Mouse (Mus musculus) v-Abl transformed pro-B cells (cell line): ENCODE data around the gene Rasal1.

Source experiments
- in situ Hi-C, 2 experiments: fragments of 400-800 bp; cut with MboI; formaldehyde crosslinking; loops; one replicate each; pipeline ENCODE4 v1.15.1; 2025; ENCODE audit not compliant: unreplicated experiment in 2 of 2

The Rasal1 gene

DNA sequence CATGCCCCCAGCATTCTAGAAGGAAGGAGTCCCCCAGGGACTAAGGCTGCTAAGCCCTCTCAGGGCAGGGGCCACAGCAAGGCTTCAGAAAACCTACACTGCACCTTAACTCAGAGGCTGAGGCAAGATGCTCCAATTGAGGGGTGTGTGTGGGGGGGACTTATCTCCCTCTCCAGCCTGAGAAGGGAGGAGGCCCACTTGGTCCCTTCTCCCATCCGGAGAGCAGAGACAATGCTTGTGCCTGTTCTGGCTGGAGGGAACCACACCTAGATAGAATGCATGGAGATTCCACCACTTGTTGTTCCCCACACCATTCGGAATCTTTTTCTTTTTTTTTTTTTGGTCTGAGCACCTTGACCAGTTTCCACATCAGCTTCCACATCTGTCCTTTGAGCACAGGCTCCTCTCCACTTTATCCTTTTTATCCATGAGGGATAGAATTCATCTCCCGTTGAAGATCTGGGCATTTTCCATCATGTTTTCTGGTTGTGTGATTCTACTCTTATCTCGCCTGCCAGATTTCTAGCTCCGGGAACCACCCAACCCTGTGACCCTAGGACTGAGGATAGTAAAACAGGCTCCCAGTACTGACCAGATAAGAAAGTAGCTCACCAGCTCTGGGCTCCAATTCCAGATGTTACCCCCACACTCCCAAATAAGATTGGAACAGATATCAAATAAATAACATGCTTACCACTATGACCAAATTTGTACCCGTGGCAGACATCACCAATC, 38.3 kb downstream of the Rasal1 start:
- in situ Hi-C loops: no loop called here

DNA sequence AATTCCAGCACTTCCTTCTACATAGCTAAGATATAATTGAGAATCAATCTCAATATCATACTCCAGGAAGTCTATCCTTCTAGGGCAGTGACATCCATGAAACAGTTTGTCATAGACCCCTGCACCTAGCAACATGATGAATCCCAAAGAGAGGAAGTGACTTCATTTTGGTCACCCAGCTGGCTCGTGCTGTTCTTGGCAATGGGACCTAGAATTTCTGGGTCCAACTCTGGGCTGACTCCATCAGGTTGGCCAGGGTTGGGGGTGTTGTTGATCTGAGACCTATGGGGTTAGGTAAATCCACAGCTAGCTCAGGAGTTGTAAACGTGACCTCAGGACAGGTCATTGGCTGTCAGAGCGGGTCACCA, 38.9 kb downstream of the Rasal1 start:
- in situ Hi-C loops: no loop called here

DNA sequence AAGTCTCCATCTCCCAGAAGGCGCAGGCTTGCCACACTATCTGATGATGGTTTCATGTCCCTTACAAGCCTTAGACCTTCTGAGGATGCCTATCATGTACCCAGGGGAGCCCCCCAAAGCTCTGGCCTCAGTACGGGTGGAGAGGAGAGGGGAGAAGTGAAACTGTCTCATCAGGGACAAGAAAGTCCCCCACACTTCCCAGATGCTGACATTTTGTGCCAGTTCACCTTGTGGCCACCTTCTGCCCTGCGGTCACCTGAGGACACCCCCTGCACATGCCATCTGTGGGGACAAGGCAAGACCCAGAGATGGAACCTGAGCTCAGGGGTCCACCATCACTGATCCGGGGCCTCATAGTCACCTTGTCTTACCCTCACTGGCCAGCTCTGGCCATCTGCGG, 39.3 kb downstream of the Rasal1 start:
- in situ Hi-C loops: no loop called here

DNA sequence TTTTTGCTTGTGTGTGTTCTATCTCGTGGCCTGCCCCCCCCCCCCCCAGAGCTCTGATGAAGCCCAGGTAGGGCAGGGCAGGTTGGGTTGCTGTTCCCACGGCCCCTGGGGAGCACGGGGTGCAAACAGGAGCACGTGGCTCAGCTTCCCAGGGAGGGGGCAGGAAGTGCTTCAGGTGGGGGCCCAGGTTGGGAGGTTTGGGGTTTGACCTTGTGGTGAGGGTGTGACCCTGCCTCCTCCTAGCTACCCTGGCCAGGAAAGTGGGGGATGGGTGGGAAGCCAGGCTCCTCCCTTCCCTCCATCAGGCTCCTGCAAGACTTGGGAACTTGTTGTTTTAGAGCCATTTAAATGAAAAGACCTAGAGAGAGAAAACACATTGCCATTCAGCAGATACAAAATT, 39.8 kb downstream of the Rasal1 start:
- in situ Hi-C loops: no loop called here

DNA sequence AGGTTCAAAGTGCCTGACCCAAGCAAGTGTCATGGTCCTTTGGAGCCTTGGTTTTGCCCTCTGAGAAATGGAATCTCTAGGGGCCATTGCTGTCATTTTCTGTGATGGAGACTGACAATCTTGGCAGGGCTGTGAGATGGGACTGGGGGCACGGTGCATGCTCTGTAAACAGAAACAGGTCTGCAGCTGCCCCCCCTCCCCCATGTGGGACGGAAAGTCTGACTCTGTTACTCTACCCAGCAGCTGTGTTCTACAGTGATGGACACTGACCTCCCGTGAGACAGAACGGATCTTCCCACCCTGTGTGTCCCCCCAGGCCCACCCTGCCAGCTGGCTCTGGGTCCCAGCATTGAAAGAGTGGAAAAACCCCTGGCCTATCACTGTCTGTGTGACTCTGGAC, 41.8 kb downstream of the Rasal1 start:
- in situ Hi-C loops: no loop called here

DNA sequence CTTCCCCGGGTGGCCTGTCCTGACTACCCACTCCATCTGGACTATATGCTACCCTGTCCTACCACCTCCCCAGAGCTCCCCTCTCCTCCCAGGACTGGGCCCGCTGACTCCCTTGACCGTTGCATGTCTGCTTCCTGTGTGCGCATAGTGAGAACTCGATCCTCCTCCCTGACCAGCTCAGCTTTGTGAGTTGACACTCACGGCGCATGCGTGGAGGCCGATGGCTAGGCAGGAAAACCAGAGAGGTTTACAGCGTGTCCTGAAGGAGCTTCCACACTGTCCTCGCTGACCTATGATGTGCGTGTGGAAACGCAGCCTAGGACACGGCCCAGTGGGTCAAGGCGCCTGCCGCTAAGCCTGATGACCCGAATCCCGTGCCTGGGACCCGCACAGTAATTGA, 43.4 kb downstream of the Rasal1 start:
- in situ Hi-C loops: no loop called here

DNA sequence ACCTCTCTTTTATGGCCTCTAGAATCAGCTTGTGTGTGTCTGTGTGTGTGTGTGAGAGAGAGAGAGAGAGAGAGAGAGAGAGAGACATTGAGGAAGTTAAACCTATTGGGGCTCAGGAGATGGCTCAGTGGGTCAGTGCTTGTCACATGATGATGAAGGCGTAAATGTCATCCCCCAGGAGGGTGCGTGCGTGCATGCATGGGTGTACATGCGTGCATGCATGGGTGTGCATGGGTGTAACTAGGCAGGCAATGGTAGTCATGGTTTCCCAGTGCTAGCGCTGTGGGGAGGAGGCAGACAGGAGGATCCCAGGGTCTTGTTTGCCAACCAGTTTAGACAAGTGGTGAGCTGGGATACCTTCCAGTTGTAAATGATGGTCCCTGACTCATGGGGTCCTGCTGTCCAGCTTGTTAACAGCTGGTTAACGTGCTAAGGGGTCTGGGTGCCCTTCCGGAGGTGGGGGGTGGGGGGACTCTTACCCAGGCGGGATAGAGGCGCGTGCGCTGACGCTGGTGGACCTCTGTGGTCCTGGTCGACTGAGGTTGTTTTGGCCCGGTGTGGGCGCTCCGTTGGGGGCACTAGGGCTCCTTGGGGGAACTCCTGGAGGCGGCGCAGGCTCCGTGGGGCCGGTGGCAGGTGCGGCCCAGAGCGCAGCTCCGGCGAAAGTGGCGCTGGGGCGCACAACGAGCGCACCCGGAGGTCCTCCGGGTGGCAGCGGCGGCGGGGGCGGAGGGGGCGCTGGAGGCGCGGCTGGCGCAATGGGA, 45.5 kb downstream of the Rasal1 start:
- in situ Hi-C loops: no loop called here

DNA sequence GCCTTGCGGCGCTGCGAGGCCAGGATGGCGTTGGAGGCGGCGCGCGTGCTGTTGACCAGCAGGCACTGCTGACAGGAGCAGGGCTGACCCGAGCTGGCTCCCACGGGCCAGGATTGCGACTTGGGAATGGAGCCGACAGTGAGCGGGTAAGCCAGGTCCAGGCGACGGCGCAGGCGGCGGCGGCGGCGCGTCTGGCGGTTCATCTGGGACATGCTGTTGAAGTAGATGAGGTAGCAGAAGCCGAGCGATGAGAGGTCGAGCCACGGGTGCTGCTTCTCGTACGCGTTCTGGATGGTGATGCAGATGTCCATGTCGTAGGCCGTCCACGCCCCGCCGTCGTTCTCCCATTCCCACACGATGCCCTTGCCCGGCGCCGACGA, 46.1 kb downstream of the Rasal1 start:
- in situ Hi-C loops: no loop called here

DNA sequence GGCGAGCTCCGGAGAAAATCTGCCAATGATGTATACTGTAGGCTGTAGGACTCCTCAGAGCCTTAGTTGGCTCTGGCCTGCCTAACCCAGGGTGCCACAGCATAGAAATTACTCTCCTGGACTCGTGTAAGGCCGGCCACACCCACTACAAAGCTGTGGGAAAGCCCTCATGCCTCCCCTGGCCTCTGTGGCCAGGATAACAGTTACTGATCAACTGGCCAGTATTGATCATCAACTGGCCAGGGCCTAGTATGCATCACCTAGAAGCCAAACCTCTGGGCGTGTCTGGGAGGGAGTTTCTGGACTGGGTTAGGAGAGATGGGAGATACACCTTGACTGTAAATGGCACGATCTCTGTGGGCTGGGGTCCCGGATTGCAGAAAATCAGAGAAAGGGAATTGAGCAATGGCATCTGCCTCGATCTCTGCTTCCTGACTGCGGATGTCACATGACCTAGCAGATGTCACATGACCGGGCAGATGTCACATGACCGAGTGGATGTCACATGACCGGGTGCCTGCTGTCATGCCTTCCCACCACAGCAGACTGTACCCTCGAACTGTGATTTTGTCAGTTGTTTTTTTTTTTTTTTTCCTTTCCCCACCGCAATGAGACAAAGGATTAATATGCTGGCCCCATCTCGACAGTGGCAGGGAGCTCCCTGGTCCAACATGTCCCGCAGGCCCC, 47.6 kb downstream of the Rasal1 start:
- in situ Hi-C loops: no loop called here

DNA sequence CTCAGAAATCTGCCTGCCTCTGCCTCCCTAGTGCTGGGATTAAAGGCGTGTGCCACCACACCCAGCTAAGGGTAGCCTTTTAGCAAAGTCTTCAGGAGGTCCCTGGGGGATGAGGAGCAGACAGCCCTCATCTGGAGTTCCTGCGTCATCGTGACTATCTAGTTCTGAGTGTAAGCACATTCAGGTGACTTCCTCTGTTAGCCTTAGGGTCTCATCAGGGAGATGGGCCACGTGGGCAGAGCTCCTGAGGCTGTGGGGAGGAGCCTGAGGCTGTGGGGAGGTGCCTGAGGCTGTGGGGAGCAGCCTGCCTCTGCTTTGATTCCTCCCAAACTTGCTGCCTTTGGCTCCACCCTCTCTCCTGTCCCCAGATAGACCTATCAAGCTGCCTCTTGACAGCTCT, 48.3 kb downstream of the Rasal1 start:
- in situ Hi-C loops: no loop called here

DNA sequence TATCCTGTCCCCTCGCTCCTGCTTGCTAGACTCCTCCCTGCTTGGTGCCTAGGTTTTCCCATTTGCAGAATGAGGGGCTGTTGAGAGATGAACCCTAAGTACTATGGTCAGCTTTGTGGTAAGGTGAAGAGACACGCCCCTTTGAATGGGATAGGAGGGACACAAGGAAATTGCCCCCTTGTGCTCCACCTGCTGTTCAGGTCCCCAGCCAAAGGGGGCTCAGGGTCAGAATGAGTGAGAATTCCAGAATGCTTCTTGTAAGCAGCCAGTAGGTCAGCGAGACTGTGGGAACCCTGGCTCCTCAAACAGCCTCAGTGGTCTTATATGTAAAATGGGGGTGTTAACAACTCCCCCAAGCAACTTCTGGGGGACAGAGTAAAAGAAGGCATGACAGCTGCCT, 49.6 kb downstream of the Rasal1 start:
- in situ Hi-C loops: no loop called here

DNA sequence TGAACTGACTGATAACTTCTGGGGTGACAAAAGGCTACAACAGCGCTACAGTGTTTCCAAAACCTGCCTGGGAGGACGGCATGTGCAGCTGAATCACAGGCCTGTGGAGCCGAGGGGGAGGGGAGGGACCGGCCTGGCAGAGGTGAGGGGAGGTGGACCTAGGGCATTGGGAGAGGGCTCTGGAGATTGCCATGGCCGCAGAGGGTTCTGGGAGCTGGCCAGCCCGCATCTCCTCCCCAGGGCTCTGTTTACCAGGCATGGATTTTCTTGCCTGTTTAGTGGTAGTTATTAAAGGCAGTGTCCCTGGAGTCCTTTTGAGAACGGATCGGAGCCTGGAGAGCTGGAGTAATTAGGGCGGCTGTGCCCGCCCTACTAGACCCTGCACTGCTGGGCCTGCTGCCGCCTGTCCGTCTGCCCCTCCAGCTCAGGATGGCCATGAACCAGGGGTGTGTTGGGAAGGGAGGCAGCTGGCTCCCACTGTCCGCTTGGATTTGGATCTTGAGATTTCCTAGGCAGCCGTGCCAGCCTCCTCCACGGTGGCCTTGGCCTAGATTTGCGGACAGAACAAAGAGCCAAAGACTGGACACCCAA, 50.3 kb downstream of the Rasal1 start:
- in situ Hi-C loops: no loop called here

DNA sequence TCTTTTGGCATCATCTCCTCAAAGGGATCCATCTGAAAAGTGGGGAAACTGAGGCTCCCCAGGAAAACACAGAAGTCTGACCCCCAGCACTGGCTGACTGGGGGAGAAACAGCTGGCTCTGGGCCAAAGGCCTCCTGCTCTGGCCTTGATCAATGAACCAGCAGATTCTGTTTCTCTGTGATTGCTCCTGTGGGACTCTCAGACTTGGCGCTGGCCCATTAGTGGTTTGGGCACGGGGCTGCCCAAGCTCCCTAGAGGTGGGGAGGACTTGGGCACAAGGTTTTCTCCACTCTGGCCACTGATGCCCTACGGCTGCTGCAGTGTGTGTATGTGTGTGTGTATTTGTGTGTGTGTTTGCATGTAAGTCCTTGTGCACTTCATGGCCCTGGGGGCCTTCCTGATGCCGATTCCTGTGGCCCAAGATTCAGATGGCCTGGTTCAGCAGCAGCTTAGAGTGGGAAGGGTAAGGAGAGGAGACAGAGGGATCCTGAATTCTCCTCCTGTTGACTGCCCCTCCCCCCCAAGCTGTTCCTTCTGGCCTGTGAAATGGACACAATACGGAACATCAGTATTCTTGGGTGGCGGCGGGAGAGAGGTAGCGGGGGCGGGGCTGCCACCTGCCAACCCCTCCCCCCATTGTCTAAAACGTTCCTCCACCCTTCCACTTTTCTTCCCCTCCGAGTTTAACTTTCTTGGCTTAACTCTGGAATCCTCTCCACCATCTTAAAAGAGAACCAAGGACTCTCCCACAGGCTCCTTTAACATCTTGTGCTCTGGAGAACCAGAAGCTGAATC, 52.6 kb downstream of the Rasal1 start:
- in situ Hi-C loops: no loop called here

DNA sequence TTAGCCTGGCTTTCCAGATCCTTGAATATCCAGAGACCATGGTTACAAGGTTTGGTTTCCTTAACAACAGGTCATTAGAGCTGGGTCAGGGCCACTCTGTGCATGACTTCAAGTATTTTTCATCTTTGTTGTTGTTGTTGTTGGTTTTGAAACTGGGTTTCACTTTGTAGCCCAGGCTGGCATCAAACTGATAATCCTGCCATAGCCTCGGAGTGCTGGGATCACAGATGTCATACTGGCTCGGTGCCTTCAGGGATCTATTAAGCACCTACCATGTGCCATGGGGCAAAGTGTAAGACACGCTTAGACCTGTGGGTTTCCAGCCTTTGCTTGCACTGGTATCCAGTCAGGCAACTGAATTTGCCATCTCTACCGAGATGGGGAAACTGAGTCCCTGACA, 53.8 kb downstream of the Rasal1 start:
- in situ Hi-C loops: no loop called here

DNA sequence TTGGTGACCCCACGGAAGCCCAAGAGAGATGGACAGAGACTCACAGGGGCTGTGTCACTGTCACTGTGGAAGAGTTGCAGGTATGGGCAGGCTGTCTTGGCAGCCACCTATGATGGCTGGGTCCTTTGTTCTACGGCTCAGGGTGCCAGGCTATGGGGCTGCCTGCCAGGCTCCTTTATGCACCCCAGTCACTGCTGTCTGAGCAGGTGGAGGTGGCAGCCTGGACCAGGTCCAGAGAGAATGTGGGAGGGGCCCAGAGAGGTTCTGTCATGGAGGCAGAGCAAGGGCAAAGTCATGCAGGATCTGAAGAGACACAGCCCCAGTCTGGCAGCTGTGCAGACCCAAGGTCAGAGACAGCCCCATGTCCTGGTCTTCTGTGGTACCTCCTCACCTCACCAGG, 54.4 kb downstream of the Rasal1 start:
- in situ Hi-C loops: no loop called here

DNA sequence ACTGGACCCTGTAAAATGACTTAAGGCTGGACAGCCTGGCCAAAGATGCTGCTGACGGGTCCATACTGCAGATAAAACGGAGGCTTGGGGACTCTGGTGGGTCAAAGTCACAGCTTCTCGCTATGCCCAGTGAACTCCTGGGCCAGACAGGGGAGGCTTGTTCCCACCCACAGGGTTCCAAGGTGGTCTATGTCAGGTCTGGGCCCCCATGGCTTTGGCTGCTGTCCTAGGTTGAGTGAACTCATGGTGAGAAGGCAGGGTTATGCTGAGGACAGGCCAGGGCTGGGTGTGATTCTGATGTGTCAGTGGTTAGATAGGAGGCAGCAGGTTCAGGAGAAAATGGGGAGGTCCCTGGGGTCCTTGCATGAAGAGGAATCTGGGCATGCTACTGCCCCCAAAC, 55.0 kb downstream of the Rasal1 start:
- in situ Hi-C loops: no loop called here

DNA sequence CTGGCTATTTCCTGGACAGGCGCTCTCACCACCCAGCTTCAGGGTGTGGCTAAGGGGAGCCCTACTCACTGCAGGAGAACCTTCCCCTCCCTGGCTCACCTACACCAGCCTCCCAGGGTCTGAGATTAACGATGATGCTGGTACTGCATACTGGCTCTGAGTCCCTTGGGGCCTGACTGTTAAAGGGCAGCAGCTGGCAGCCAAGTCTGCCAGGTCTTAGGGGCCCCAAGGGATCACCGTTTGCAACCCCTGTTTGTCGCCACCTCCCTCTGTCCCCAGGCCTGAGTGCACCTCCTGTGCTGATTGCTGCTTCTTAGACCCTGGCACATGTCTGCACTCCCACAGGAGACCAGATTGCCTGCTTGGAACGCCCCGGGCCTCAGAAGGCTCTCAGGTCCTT, 55.8 kb downstream of the Rasal1 start:
- in situ Hi-C loops: no loop called here

DNA sequence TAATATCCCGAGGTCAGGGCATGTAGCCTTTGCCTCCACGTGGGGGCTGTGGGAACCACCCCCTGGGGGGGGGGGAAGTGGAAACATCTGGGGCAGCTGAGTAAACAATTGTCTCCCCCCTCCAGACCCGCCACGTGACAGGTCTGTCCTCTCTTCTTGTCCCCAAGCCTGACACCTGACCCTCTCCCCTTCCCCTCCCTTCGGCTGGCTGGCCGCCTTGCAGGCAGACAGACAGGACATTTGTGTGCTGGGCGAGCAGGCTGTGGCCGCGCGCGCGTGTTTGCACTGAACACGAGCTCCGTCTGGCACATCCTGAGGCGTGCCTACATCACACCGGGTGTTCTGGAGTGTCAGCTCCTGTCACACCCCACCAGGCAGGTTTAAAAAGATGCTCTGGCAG, 57.9 kb downstream of the Rasal1 start:
- in situ Hi-C loops: no loop called here

DNA sequence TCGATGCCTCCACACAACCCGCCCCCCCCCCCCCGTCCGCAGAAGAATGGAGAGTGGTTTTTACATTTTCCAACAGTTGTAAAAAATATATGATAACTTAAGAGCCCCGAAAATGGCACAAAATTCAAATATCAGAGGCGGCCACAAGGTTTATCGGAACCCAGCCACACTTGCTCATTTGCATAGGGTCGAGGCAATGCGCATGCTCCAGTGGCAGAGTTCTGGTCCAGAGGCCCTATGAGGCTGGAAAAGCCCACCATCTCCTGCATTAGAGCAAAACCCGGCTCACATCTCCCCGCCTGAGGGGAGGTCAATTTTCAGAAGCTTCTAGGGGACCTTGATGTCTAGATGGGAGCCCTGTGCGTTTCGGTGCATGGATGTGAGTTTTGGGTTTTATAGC, 58.4 kb downstream of the Rasal1 start:
- in situ Hi-C loops: no loop called here

DNA sequence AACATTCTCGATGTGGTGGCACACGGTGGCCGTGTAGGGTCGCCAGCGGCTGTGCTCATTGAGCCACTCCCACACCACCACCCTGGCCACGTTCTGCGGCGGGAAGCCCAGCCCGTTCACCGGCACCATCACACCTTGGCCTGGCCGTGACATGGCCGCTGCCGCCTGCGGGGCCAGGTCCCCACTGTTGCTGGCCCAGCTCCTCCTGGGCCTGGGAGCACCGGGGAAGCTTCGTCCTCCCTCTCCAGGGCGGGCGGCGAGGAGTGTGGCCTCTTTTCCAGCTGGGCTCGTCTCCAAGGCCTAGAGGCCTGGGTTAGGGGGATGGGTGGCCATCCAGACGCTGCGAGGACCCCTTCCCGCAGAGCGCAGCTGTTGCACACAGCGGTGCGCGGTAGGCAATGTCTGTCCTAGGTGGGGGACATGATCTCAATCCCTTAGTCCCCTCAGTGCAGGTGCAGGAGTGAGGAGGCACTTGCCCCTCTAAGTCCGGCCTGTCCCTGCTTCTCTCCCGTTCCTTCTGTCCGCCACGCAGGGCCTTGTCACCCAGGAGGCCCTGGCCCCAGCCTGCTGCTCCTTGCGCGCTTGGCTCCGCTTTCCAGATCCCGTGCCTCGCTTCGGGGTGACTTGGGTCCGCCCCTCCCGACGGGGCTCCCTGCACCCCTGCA, 61.7 kb downstream of the Rasal1 start:
- in situ Hi-C loops: loop anchor here (5.0 kb wide), 2 partner anchors 33 to 93 kb away; no protein-coding TSS in a partner anchor
